In genomic region chrX:7728922-7729265, GRCm38 (mm10) we compare ENCODE assay signal across 8 mouse cellular contexts. TPM values are rescaled to one million over a fixed set of nuclear protein-coding genes. Genes with fewer than 3 reads are reported as not detected.
A peak's percentile ranks its signal among the peaks of the same experiment; 100 is the strongest.
DNase-seq lines count a peak whose midpoint lies in the region; ATAC-seq and TF ChIP-seq lines count a peak whose summit lies in the region.

No protein-coding gene starts in this region.

- peaks cover 32% of the 10 kb centered on the region for H3K4me1 ChIP-seq in erythroblast, embryonic 14.5 days (ENCODE audit: control insufficient read depth)
- peaks cover 12% of the 10 kb centered on the region for H3K4me1 ChIP-seq in testis, adult 2 months (ENCODE audit: control insufficient read depth, insufficient read depth, low read length)
- H3K4me1 ChIP-seq in limb, embryonic 15.5 days = peaks cover 4% of the 10 kb centered on the region; the same call in 1 of the 2 replicates
- no peaks in the 10 kb centered on the region for H3K4me1 ChIP-seq in stomach, postnatal 0 days (replicated peaks; ENCODE audit: control insufficient read depth, insufficient read depth)

- TF ChIP-seq CTCF in testis, adult 2 months (IDR thresholded peaks at IDR 0.05; ENCODE audit: control insufficient read depth, insufficient read depth, insufficient replicate concordance, low read depth, low read length) = no peak
- TF ChIP-seq CTCF in stomach, postnatal 0 days (IDR thresholded peaks at IDR 0.05; ENCODE audit: low read depth) = no peak

- TF ChIP-seq POLR2A in testis, adult 2 months (IDR thresholded peaks at IDR 0.05; ENCODE audit: control insufficient read depth, low read depth, low read length) = no peak

- H3K4me2 ChIP-seq in limb, embryonic 15.5 days = peak overlapping the region; percentile 47
- H3K4me2 ChIP-seq in stomach, postnatal 0 days (replicated peaks; ENCODE audit: low read depth) = peak overlapping the region; percentile 45

- H3K9ac ChIP-seq in limb, embryonic 15.5 days = 0 out of 2 replicates have a peak overlapping the region, but pooled peaks have one; percentile 42
- H3K9ac ChIP-seq in stomach, postnatal 0 days (ENCODE audit: low read length) = peak overlapping the region; percentile 41; the same call in 1 of the 2 replicates

- no peak for DNase-seq in testis, postnatal 14 days (ENCODE audit: low spot score)
- no peak for DNase-seq in stomach, postnatal 0 days (ENCODE audit: low spot score)
- no peak for DNase-seq in adrenal gland, adult 8-10 months

- H3K9me3 ChIP-seq in erythroblast, embryonic 14.5 days (ENCODE audit: control insufficient read depth, low read length) = peaks cover 8% of the 10 kb centered on the region
- H3K9me3 ChIP-seq in limb, embryonic 15.5 days = no peaks in the 10 kb centered on the region
- no peaks in the 10 kb centered on the region for H3K9me3 ChIP-seq in stomach, postnatal 0 days (ENCODE audit: control insufficient read depth, low read length)

- H3K27ac ChIP-seq in testis, adult 2 months (ENCODE audit: control insufficient read depth, insufficient read depth, low read depth, low read length) = no peak overlapping the region
- H3K27ac ChIP-seq in limb, embryonic 15.5 days = no peak overlapping the region
- H3K27ac ChIP-seq in stomach, postnatal 0 days (replicated peaks) = no peak overlapping the region

- no peak for TF ChIP-seq EP300 in stomach, postnatal 0 days (optimal IDR thresholded peaks at IDR 0.05)

- ATAC-seq in erythroblast, adult 5-6 weeks (replicated peaks; ENCODE audit: low FRiP score, poor library complexity, severe bottlenecking) = no peak
- 0 out of 2 replicates have a peak, but pooled peaks have one; percentile 6 for ATAC-seq in limb, embryonic 15.5 days (ENCODE audit: insufficient number of reproducible peaks, low FRiP score, low TSS enrichment, low read depth)
- peak; percentile 14; the same call in 1 of the 2 replicates for ATAC-seq in stomach, postnatal 0 days (ENCODE audit: low FRiP score, low TSS enrichment)
- ATAC-seq in activated CD4-positive, CD25-positive, alpha-beta regulatory T cell, adult 4 months = no peak

- no peaks in the 10 kb centered on the region; the same call in 1 of the 2 replicates for H3K27me3 ChIP-seq in erythroblast, embryonic 14.5 days (ENCODE audit: control insufficient read depth)
- H3K27me3 ChIP-seq in testis, adult 2 months (ENCODE audit: control insufficient read depth, insufficient read depth, low read length) = no peaks in the 10 kb centered on the region
- no peaks in the 10 kb centered on the region for H3K27me3 ChIP-seq in limb, embryonic 15.5 days
- no peaks in the 10 kb centered on the region for H3K27me3 ChIP-seq in stomach, postnatal 0 days (ENCODE audit: control insufficient read depth, insufficient read depth, low read length)

- peak overlapping the region; percentile 61 for H3K4me3 ChIP-seq in erythroblast, embryonic 14.5 days (replicated peaks)
- H3K4me3 ChIP-seq in testis, adult 2 months (ENCODE audit: control insufficient read depth, low read depth, low read length) = peak overlapping the region; percentile 52
- H3K4me3 ChIP-seq in limb, embryonic 15.5 days = peak overlapping the region; percentile 53
- peak overlapping the region; percentile 37 for H3K4me3 ChIP-seq in stomach, postnatal 0 days (ENCODE audit: low read depth, low read length)

- WGBS in limb, embryonic 15.5 days = 31% methylated on average over 4 of the region's 4 CpGs
- 26% methylated on average over 4 of the region's 4 CpGs for WGBS in stomach, postnatal 0 days

- peaks cover 41% of the 10 kb centered on the region for H3K36me3 ChIP-seq in erythroblast, embryonic 14.5 days (ENCODE audit: control insufficient read depth)
- no peaks in the 10 kb centered on the region for H3K36me3 ChIP-seq in testis, adult 2 months (ENCODE audit: control insufficient read depth, insufficient read depth, low read length)
- peaks cover 19% of the 10 kb centered on the region; the same call in 1 of the 2 replicates for H3K36me3 ChIP-seq in limb, embryonic 15.5 days
- no peaks in the 10 kb centered on the region for H3K36me3 ChIP-seq in stomach, postnatal 0 days (ENCODE audit: control insufficient read depth, insufficient read depth, low read length)

RNA-seq across cellular contexts. Expression of gene Praf2, which starts 0.7 kb away (rescaled TPM):
- 0.30 and 0.59 TPM in 2 replicates for polyA plus RNA-seq in erythroblast, embryonic 14.5 days (2012)
- 4.8 and 10.0 TPM in 2 replicates for total RNA-seq in erythroblast, adult 5-6 weeks (2015; ENCODE audit: low replicate concordance)
- 1.5 and 2.8 TPM in 2 replicates for total RNA-seq in erythroblast, adult 5-6 weeks (2017; ENCODE audit: low replicate concordance)
- polyA plus RNA-seq in testis, adult 2 months (2012; rRNA removed) = 1.5 and 2.8 TPM in 2 replicates
- 80.8 and 86.1 TPM in 2 replicates for polyA plus RNA-seq in limb, embryonic 15.5 days (2015; fragmentation: Nextera tagmentation; extraction: Ambion mirVana)
- polyA plus RNA-seq in stomach, postnatal 0 days (2015; fragmentation: Nextera tagmentation; extraction: Ambion mirVana) = 23.8 and 26.0 TPM in 2 replicates
- 10 to 100 TPM; 14.4 to 18.2 (median 15.7) TPM for total RNA-seq in adrenal gland, adult 8-10 months (2022)
- 10 to 100 TPM; 34.0 to 36.1 TPM for polyA plus RNA-seq in activated CD4-positive, CD25-positive, alpha-beta regulatory T cell, adult 4 months (2017; shearing (Covaris generic))

RNA-seq across cellular contexts. Expression of gene Gm45208, which starts 6.8 kb away (rescaled TPM):
- 0.46 and 0.51 TPM in 2 replicates for polyA plus RNA-seq in erythroblast, embryonic 14.5 days (2012)
- not detected in 2 replicates for total RNA-seq in erythroblast, adult 5-6 weeks (2015; ENCODE audit: low replicate concordance)
- not detected in 2 replicates for total RNA-seq in erythroblast, adult 5-6 weeks (2017; ENCODE audit: low replicate concordance)
- polyA plus RNA-seq in testis, adult 2 months (2012; rRNA removed) = 0.32 and 0.40 TPM in 2 replicates
- polyA plus RNA-seq in limb, embryonic 15.5 days (2015; fragmentation: Nextera tagmentation; extraction: Ambion mirVana) = 0.20 TPM in 1 of 2 replicates, not detected in the other
- polyA plus RNA-seq in stomach, postnatal 0 days (2015; fragmentation: Nextera tagmentation; extraction: Ambion mirVana) = not detected in 2 replicates
- not detected for total RNA-seq in adrenal gland, adult 8-10 months (2022)
- not detected for polyA plus RNA-seq in activated CD4-positive, CD25-positive, alpha-beta regulatory T cell, adult 4 months (2017; shearing (Covaris generic))

RNA-seq across cellular contexts. Expression of gene Wdr45, which starts 14.8 kb away (rescaled TPM):
- polyA plus RNA-seq in erythroblast, embryonic 14.5 days (2012) = 4.2 and 5.1 TPM in 2 replicates
- 139 and 161 TPM in 2 replicates for total RNA-seq in erythroblast, adult 5-6 weeks (2015; ENCODE audit: low replicate concordance)
- total RNA-seq in erythroblast, adult 5-6 weeks (2017; ENCODE audit: low replicate concordance) = 102 and 111 TPM in 2 replicates
- 8.0 and 9.4 TPM in 2 replicates for polyA plus RNA-seq in testis, adult 2 months (2012; rRNA removed)
- polyA plus RNA-seq in limb, embryonic 15.5 days (2015; fragmentation: Nextera tagmentation; extraction: Ambion mirVana) = 39.2 and 41.0 TPM in 2 replicates
- polyA plus RNA-seq in stomach, postnatal 0 days (2015; fragmentation: Nextera tagmentation; extraction: Ambion mirVana) = 30.3 and 33.6 TPM in 2 replicates
- 10 to 100 TPM; 68.5 to 92.2 (median 76.2) TPM for total RNA-seq in adrenal gland, adult 8-10 months (2022)
- polyA plus RNA-seq in activated CD4-positive, CD25-positive, alpha-beta regulatory T cell, adult 4 months (2017; shearing (Covaris generic)) = 10 to 100 TPM; 38.9 to 48.2 TPM

RNA-seq across cellular contexts. Expression of gene Ccdc120, which starts 21.8 kb away (rescaled TPM):
- polyA plus RNA-seq in erythroblast, embryonic 14.5 days (2012) = 0.02 and 0.11 TPM in 2 replicates
- not detected in 2 replicates for total RNA-seq in erythroblast, adult 5-6 weeks (2015; ENCODE audit: low replicate concordance)
- total RNA-seq in erythroblast, adult 5-6 weeks (2017; ENCODE audit: low replicate concordance) = 1.8 TPM in 1 of 2 replicates, not detected in the other
- polyA plus RNA-seq in testis, adult 2 months (2012; rRNA removed) = 1.8 and 3.2 TPM in 2 replicates
- polyA plus RNA-seq in limb, embryonic 15.5 days (2015; fragmentation: Nextera tagmentation; extraction: Ambion mirVana) = 14.9 and 21.8 TPM in 2 replicates
- polyA plus RNA-seq in stomach, postnatal 0 days (2015; fragmentation: Nextera tagmentation; extraction: Ambion mirVana) = 21.5 and 23.0 TPM in 2 replicates
- 1 to 10 TPM; 4.7 to 7.3 (median 5.4) TPM for total RNA-seq in adrenal gland, adult 8-10 months (2022)
- under 1 TPM in 1 of 2 experiments, not detected in 1; 0.20 TPM for polyA plus RNA-seq in activated CD4-positive, CD25-positive, alpha-beta regulatory T cell, adult 4 months (2017; shearing (Covaris generic))

RNA-seq across cellular contexts. Expression of gene Gpkow, which starts 32.0 kb away (rescaled TPM):
- 0.19 and 0.22 TPM in 2 replicates for polyA plus RNA-seq in erythroblast, embryonic 14.5 days (2012)
- total RNA-seq in erythroblast, adult 5-6 weeks (2015; ENCODE audit: low replicate concordance) = 7.9 and 13.4 TPM in 2 replicates
- 9.0 and 11.3 TPM in 2 replicates for total RNA-seq in erythroblast, adult 5-6 weeks (2017; ENCODE audit: low replicate concordance)
- polyA plus RNA-seq in testis, adult 2 months (2012; rRNA removed) = 3.8 and 4.0 TPM in 2 replicates
- 36.6 and 40.3 TPM in 2 replicates for polyA plus RNA-seq in limb, embryonic 15.5 days (2015; fragmentation: Nextera tagmentation; extraction: Ambion mirVana)
- polyA plus RNA-seq in stomach, postnatal 0 days (2015; fragmentation: Nextera tagmentation; extraction: Ambion mirVana) = 18.0 and 18.5 TPM in 2 replicates
- 10 to 100 TPM; 57.1 to 76.9 (median 64.6) TPM for total RNA-seq in adrenal gland, adult 8-10 months (2022)
- polyA plus RNA-seq in activated CD4-positive, CD25-positive, alpha-beta regulatory T cell, adult 4 months (2017; shearing (Covaris generic)) = 10 to 100 TPM; 44.6 to 54.1 TPM

Comparison
In these comparisons a context has a peak if more than half of its experiments do, and no peak if none do; other contexts are left out.
1. ATAC-seq: peak in limb, embryonic 15.5 days (single experiment) and stomach, postnatal 0 days (single experiment); none in erythroblast, adult 5-6 weeks (single experiment) and activated CD4-positive, CD25-positive, alpha-beta regulatory T cell, adult 4 months (single experiment).
2. Peak in every context shown above with its lines, with median percentiles within 50 percentile points of each other: H3K4me3 ChIP-seq.